Mouse (Mus musculus) forebrain, embryonic 13.5 days (tissue): ENCODE data around the gene Gm21830. TPM values are rescaled to one million over a fixed set of nuclear protein-coding genes. Genes with fewer than 3 reads are reported as not detected.
"Not testable (repeated sequence)": the region's sequence is repeated elsewhere in the genome, so short reads cannot be mapped to it uniquely, and the experiment has no call there.

ENCODE experiments used
- ATAC-seq: fragments of 200-750 bp; cut with Nextera tagmentation; 2 replicates; pipeline ENCODE4 v1.8.0; 2017
- H3K27ac ChIP-seq: fragments of 300-500 bp; sonication (generic); 2 replicates; pipeline ENCODE4 v1.5.1; 2015; ENCODE audit warnings: inconsistent platforms, mild to moderate bottlenecking, moderate library complexity
- H3K27me3 ChIP-seq: fragments of 300-500 bp; sonication (generic); 2 replicates; pipeline ENCODE4 v1.6.1; 2015; ENCODE audit warnings: mild to moderate bottlenecking, inconsistent platforms
- H3K36me3 ChIP-seq: fragments of 300-500 bp; sonication (generic); 2 replicates; pipeline ENCODE4 v1.6.1; 2015; ENCODE audit warnings: mild to moderate bottlenecking, inconsistent platforms; ENCODE audit not compliant: poor library complexity, severe bottlenecking
- H3K4me1 ChIP-seq: fragments of 300-500 bp; sonication (generic); 2 replicates; pipeline ENCODE4 v1.6.1; 2015; ENCODE audit warnings: inconsistent platforms
- H3K4me2 ChIP-seq: fragments of 300-500 bp; sonication (generic); 2 replicates; pipeline ENCODE4 v1.6.1; 2015; ENCODE audit warnings: inconsistent platforms, mild to moderate bottlenecking, moderate library complexity
- H3K4me3 ChIP-seq: fragments of 300-500 bp; sonication (generic); 2 replicates; pipeline ENCODE4 v1.5.1; 2015; ENCODE audit warnings: mild to moderate bottlenecking, inconsistent platforms
- H3K9ac ChIP-seq: fragments of 300-500 bp; sonication (generic); 2 replicates; pipeline ENCODE4 v1.6.1; 2015; ENCODE audit warnings: mild to moderate bottlenecking, inconsistent platforms
- H3K9me3 ChIP-seq: fragments of 300-500 bp; sonication (generic); replicated peaks from 2 replicates; pipeline ENCODE4 v1.6.1; 2016; ENCODE audit warnings: inconsistent platforms
- WGBS: fragments of 180-500 bp; shearing (Covaris S2); methylation state at CpG from one replicate; pipeline ENCODE4 v1.1.7; 2015; 5-methylcytosine and 5-hydroxymethylcytosine counted together
- polyA plus RNA-seq: library from polyadenylated mRNA; unstranded; fragments of >200 nt; fragmentation: Nextera tagmentation; extraction: Ambion mirVana; gene quantifications from 2 replicates; pipeline ENCODE4 v1.2.1, GENCODE M21; 2015

The Gm21830 gene
- not detected in 2 replicates for polyA plus RNA-seq

DNA sequence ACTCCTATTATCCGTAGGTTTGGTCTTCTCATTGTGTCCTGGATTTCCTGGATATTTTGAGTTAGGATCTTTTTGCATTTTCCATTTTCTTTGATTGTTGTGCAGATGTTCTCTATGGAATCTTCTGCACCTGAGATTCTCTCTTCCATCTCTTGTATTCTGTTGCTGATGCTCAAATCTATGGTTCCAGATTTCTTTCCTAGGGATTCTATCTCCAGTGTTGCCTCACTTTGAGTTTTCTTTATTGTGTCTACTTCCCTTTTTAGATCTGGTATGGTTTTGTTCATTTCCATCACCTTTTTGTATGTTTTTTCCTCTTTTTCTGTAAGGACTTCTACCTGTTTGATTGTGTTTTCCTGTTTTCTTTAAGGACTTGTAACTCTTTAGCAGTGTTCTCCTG is at the start of gene Gm21830:
TSS of gene Gm21830 (plus strand) at position 301 of the 400 bp plus-strand sequence.
- not testable (repeated sequence) for H3K9me3 ChIP-seq, ATAC-seq, H3K4me2 ChIP-seq, H3K36me3 ChIP-seq, H3K27ac ChIP-seq, H3K27me3 ChIP-seq, H3K4me3 ChIP-seq, H3K9ac ChIP-seq, H3K4me1 ChIP-seq
- WGBS: no CpG with 5 or more reads among the region's 1 CpGs

DNA sequence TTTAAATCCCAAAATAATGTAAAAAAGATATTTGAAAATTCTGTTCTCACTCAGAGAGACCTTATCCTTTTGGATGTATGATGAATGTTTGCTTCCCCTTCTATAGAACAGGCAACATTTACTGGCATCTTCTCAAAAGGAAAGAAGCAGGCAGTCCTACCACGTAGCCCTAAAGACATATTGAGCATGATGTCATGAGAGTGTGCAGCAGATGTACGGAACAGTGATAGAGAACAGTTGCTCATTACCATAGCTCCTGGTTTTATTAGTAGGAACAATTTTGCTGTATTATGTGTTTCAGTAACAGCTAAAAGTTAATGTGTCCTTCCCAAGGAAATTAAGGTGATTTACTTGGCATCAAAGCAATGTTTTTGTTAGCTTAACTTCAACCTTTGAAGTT is 49.0 kb upstream of the Gm21830 start:
- ATAC-seq: no peak
- Histone ChIP-seq H3K9ac (no peak overlapping the region), H3K27me3 (no peaks in the 10 kb centered on the region), H3K9me3 (no peaks in the 10 kb centered on the region), H3K4me3 (no peak overlapping the region), H3K4me2 (no peak overlapping the region), H3K36me3 (no peaks in the 10 kb centered on the region), H3K27ac (no peak overlapping the region), H3K4me1 (no peaks in the 10 kb centered on the region)
- 70% methylated on average over 2 of the region's 2 CpGs for WGBS

DNA sequence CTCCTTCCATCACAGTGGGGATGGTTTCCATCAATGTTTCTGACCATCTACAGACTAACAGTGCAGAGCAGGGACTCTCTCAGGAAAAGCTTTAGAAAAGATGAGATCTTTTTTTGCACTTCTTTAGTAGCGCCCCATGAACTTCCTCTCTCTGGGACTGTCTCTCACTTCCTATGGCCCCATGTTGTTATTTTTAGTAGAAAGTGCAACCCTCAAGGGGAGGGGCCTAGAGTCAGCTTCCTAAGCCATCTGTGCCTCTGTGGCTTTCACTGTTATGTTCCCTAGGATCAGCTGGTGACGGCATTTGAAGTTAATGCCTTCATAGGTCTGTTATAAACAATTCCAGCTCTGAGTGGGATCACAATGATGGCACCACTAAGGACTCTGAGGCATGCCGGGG is 35.0 kb upstream of the Gm21830 start:
- H3K4me2 ChIP-seq: no peak overlapping the region
- H3K4me3 ChIP-seq: no peak overlapping the region
- 80% methylated on average over 3 of the region's 3 CpGs for WGBS
- no peak overlapping the region for H3K27ac ChIP-seq
- H3K9me3 ChIP-seq: no peaks in the 10 kb centered on the region
- no peak overlapping the region for H3K9ac ChIP-seq
- ATAC-seq: no peak
- H3K27me3 ChIP-seq: no peaks in the 10 kb centered on the region
- no peaks in the 10 kb centered on the region for H3K4me1 ChIP-seq
- H3K36me3 ChIP-seq: no peaks in the 10 kb centered on the region

DNA sequence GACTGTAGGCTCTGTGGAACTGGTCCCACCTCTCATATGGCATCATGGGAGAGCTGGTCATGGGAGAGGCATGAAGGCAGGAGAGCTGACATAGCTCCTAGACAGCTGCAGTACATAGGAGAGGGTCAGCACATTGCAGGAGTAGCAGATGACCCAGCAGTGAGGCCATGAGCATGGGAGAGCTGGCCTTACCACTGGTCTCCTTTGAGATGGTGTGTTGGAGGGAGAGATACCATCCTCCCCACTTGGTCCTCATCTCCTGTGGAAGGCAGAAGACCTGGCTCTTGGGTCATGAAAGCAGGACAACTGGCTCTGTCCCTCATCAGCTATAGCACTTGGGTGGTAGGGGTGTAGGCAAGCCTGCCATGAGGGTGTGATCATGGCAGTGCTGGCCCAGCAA is 7.3 kb downstream of the Gm21830 start:
- H3K4me1 ChIP-seq: no peaks in the 10 kb centered on the region
- no peak overlapping the region for H3K4me2 ChIP-seq
- H3K36me3 ChIP-seq: no peaks in the 10 kb centered on the region
- ATAC-seq: no peak
- no peak overlapping the region for H3K27ac ChIP-seq
- no peaks in the 10 kb centered on the region for H3K9me3 ChIP-seq
- H3K9ac ChIP-seq: no peak overlapping the region
- no peak overlapping the region for H3K4me3 ChIP-seq
- H3K27me3 ChIP-seq: no peaks in the 10 kb centered on the region

DNA sequence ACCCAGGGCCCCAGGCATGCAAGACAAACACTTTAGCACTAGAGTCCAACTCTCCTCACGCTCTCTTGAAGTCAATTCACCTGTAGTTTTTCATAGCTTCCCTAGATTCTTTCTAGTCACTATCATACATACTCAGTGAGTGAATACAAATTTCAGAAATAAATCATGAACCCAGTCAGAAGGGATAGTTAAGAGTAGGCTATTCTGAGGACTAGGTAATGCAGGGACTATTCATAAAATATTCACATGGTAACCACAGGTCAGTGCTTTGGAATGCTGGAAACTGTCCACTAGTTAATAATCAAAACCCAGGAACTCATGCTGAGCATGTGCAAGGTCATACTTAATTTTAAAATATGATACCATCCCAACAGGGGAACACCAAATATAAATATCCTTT is 9.3 kb downstream of the Gm21830 start:
- Histone ChIP-seq H3K4me3 (no peak overlapping the region), H3K9ac (no peak overlapping the region), H3K4me2 (no peak overlapping the region), H3K27me3 (no peaks in the 10 kb centered on the region), H3K36me3 (no peaks in the 10 kb centered on the region), H3K27ac (no peak overlapping the region), H3K9me3 (no peaks in the 10 kb centered on the region), H3K4me1 (no peaks in the 10 kb centered on the region)
- ATAC-seq: no peak
- 89% methylated on average over 1 of the region's 1 CpGs for WGBS

DNA sequence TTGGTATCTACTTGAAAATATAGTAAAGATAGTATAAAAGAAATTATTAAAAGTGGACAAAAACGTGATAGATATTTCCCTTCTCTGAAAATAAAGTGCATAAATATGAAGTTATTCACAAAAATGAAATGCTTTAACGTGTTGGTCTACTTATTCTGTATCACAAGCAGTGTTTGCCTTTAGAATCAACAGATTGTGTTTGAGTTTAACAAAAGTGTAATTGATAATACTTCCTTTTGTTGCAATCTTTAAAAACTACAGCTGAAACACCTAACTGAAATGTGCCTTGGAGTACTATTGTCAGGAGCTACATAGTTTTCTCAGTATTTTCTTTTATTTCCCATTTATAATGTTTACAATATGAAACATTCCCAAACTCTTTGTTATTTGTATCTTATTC is 19.6 kb downstream of the Gm21830 start, which contains the start of gene Gm26727:
TSS of gene Gm26727 (minus strand) at position 101 of the 400 bp plus-strand sequence.
- H3K4me3 ChIP-seq: no peak within 1 kb of the TSS
- no peaks in the 10 kb centered on the region for H3K27me3 ChIP-seq
- no peak within 1 kb of the TSS for H3K4me2 ChIP-seq
- H3K9ac ChIP-seq: no peak within 1 kb of the TSS
- ATAC-seq: no peak
- H3K9me3 ChIP-seq: no peaks in the 10 kb centered on the region
- H3K4me1 ChIP-seq: no peaks in the 10 kb centered on the region
- no peak within 1 kb of the TSS for H3K27ac ChIP-seq
- H3K36me3 ChIP-seq: no peaks in the 10 kb centered on the region
- 65% methylated on average over 2 of the region's 2 CpGs for WGBS

DNA sequence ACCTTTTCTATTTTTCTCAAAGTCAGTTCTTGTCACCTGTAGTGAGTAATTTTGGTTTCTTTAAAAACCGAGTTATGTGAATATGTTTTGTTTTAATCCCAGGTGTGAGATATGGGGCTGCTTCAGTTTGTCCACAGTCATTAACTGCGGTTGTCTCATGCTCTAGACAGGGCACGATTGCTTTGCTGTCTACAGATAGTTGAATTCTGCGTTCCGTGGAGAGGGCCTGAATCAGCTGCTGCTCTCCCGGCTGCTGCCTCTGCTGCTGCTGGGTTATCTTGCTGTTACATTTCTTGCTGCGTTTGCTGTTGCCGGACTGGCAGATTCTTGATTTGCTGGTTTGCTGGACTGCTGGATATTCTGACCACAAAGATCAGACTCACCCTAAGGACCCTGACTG is 24.8 kb downstream of the Gm21830 start:
- Histone ChIP-seq H3K4me2 (no peak overlapping the region), H3K4me1 (no peaks in the 10 kb centered on the region), H3K9ac (no peak overlapping the region), H3K27me3 (no peaks in the 10 kb centered on the region), H3K4me3 (no peak overlapping the region), H3K9me3 (no peaks in the 10 kb centered on the region), H3K27ac (no peak overlapping the region), H3K36me3 (no peaks in the 10 kb centered on the region)
- WGBS: 90% methylated on average over 8 of the region's 8 CpGs
- ATAC-seq: no peak

DNA sequence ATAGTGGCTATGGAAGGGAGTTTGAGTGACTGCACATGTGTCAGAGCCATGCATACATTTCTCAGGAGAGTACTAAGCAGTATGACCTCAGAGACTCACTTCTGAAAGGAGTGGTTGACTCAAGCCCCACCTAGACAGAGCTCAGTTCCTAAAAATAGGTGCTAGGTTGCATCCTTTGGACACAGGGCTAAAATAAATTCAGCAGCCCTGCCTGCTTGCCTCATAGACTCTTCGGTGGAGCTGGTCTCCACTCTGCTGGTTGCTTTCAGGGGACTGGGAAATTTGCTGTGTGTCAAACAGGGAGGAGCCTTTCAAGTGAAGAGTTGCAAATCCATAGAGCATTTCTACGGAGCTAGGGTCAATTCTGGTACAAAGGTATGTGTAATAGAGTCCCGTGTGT is 32.3 kb downstream of the Gm21830 start, which contains the start of gene Xirp2:
TSS of gene Xirp2 (plus strand) at position 223 of the 400 bp plus-strand sequence.
- no peak within 1 kb of the TSS for H3K9ac ChIP-seq

DNA sequence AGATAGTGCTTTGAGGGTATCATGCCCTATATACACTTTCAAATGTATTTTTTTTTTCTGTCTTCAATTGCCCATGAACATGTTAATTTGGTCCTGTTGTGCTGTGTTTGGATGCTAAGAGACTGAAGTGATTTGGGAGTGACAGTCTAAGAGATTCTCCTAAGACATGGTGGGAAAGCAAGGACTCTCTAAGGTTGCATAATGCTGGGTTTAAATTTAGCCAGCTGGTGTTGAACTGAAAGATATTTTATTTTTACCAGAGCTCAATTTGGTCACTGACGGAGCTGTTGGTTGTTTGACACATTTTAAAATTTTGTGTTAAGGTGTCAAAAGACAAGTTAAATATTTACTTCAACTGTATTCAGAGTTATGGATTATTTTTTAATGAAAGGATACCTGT is 33.2 kb downstream of the Gm21830 start:
- no peaks in the 10 kb centered on the region for H3K9me3 ChIP-seq
- H3K4me3 ChIP-seq: no peak overlapping the region
- H3K36me3 ChIP-seq: no peaks in the 10 kb centered on the region
- H3K27me3 ChIP-seq: no peaks in the 10 kb centered on the region
- H3K4me1 ChIP-seq: no peaks in the 10 kb centered on the region
- no peak overlapping the region for H3K9ac ChIP-seq
- no peak overlapping the region for H3K27ac ChIP-seq
- no peak for ATAC-seq
- 86% methylated on average over 1 of the region's 1 CpGs for WGBS
- H3K4me2 ChIP-seq: no peak overlapping the region

More for the DNA sequence above, 32.3 kb downstream of the Gm21830 start, which contains the start of gene Xirp2:
- WGBS: 85% methylated on average over 3 of the region's 3 CpGs
- no peaks in the 10 kb centered on the region for H3K36me3 ChIP-seq
- H3K9me3 ChIP-seq: no peaks in the 10 kb centered on the region
- no peak for ATAC-seq
- H3K27ac ChIP-seq: no peak within 1 kb of the TSS
- no peak within 1 kb of the TSS for H3K4me2 ChIP-seq
- no peaks in the 10 kb centered on the region for H3K4me1 ChIP-seq
- no peak within 1 kb of the TSS for H3K4me3 ChIP-seq
- H3K27me3 ChIP-seq: no peaks in the 10 kb centered on the region

DNA sequence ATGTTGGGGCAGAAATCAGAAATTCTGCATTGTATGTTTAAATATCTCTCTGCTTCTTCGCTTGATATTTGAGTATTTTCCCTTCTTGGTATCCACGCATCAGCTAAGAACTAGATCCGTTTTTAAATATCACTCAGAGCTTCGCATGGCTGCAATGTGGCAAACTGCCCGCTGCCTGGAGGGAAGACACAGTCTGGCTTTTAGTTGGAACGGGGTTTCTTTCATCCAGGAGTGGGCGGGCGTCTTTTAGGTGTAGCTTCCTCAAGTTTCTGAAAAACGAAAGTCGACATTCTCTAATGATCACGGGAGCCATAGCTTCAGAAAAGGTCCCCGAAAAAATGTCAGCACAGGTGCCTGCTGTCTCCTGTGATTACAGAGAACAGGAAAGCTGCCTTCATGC is 33.7 kb downstream of the Gm21830 start:
- Histone ChIP-seq H3K27ac (no peak overlapping the region), H3K36me3 (no peaks in the 10 kb centered on the region), H3K4me2 (no peak overlapping the region), H3K27me3 (no peaks in the 10 kb centered on the region), H3K9ac (no peak overlapping the region), H3K9me3 (no peaks in the 10 kb centered on the region), H3K4me1 (no peaks in the 10 kb centered on the region), H3K4me3 (no peak overlapping the region)
- no peak for ATAC-seq
- 78% methylated on average over 12 of the region's 12 CpGs for WGBS

DNA sequence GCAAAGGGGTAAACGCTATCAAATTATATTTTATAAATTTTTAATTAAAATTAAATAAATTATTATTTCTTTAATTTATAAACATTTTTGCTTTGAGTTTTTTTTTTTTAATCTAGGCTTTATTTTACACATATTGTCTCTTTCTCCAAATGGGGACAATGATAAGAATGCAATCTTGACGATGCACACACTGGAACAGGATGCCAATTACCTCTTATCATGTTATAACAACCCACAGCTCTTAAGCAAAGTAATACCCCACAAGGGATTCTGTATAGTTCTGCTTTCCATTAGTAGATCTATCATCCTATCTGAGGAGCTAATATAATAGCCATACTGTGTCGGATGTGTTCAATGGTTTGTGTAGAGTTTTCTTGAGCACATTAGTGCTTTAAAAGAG is 47.3 kb downstream of the Gm21830 start:
- H3K9me3 ChIP-seq: no peaks in the 10 kb centered on the region
- WGBS: 86% methylated on average over 3 of the region's 3 CpGs
- no peak overlapping the region for H3K4me2 ChIP-seq
- no peak for ATAC-seq
- H3K4me1 ChIP-seq: no peaks in the 10 kb centered on the region
- no peak overlapping the region for H3K9ac ChIP-seq
- H3K36me3 ChIP-seq: no peaks in the 10 kb centered on the region
- no peaks in the 10 kb centered on the region for H3K27me3 ChIP-seq
- no peak overlapping the region for H3K4me3 ChIP-seq
- no peak overlapping the region for H3K27ac ChIP-seq

DNA sequence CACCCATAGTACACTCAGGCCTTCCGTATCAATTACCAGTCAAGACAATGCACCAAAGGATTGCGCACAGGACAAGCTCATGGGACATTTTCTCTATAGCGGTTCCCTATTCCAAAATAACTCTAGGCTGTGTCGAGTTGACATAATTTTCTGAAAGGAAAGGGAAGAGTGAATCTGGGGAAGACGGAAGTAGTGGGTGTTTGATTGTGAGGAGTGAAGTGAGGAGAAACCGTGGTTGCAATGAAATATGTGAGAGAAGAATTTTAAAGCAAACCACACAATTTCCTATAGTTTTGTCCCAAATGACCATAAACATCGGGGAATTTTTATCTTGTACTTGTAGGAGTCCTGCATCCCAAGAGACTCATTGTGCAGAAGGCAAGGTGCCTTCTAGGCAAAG is 53.5 kb downstream of the Gm21830 start:
- Histone ChIP-seq H3K27me3 (no peaks in the 10 kb centered on the region), H3K4me2 (no peak overlapping the region), H3K4me3 (no peak overlapping the region), H3K9me3 (no peaks in the 10 kb centered on the region), H3K9ac (no peak overlapping the region), H3K27ac (no peak overlapping the region), H3K4me1 (no peaks in the 10 kb centered on the region), H3K36me3 (no peaks in the 10 kb centered on the region)
- 88% methylated on average over 7 of the region's 7 CpGs for WGBS
- no peak for ATAC-seq

DNA sequence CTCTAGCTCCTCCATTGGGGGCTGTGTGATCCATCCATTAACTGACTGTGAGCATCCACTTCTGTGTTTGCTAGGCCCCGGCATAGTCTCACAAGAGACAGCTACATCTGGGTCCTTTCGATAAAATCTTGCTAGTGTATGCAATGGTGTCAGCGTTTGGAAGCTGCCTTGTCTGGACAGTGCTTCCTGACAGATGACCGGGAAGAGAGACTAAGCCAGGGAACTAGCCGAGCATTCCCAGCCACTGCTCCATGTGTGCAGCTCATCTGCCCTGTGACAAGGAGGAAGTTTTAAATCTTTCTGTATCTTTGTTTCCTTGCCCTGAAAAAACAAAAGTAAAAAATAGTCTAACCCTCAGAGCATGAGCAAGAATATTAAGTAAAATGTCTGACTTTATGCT is 56.5 kb downstream of the Gm21830 start:
- H3K27ac ChIP-seq, H3K4me3 ChIP-seq, H3K9me3 ChIP-seq, H3K4me2 ChIP-seq, H3K9ac ChIP-seq, H3K27me3 ChIP-seq, H3K4me1 ChIP-seq, H3K36me3 ChIP-seq, ATAC-seq: not testable (repeated sequence)
- 89% methylated on average over 5 of the region's 5 CpGs for WGBS
